Mouse (Mus musculus) midbrain, embryonic 11.5 days (tissue): ENCODE measurements around the gene Spata31d1b. TPM values are rescaled to one million over a fixed set of nuclear protein-coding genes. Genes with fewer than 3 reads are reported as not detected.
"Not testable (repeated sequence)": the region's sequence is repeated elsewhere in the genome, so short reads cannot be mapped to it uniquely, and the experiment has no call there.

ENCODE experiments used
- ATAC-seq: fragments of 200-750 bp; cut with Nextera tagmentation; 2 replicates; pipeline ENCODE4 v1.8.0; 2017; ENCODE audit warnings: moderate TSS enrichment, moderate library complexity; ENCODE audit not compliant: low FRiP score
- DNase-seq: peaks from one replicate; pipeline ENCODE4 v3.0.0; 2015; ENCODE audit warnings: low spot score; ENCODE audit errors: missing footprints
- H3K27ac ChIP-seq: fragments of 300-500 bp; sonication (generic); 2 replicates; pipeline ENCODE4 v1.5.1; 2014; ENCODE audit warnings: low read depth, low read length
- H3K27me3 ChIP-seq: fragments of 300-500 bp; sonication (generic); 2 replicates; pipeline ENCODE4 v1.6.1; 2014; ENCODE audit warnings: mild to moderate bottlenecking, low read length, moderate library complexity, mixed read lengths; ENCODE audit not compliant: control insufficient read depth, insufficient read depth
- H3K36me3 ChIP-seq: fragments of 300-500 bp; sonication (generic); 2 replicates; pipeline ENCODE4 v1.6.1; 2014; ENCODE audit warnings: mild to moderate bottlenecking, low read length, moderate library complexity, mixed read lengths; ENCODE audit not compliant: control insufficient read depth, insufficient read depth
- H3K4me1 ChIP-seq: fragments of 300-500 bp; sonication (generic); 2 replicates; pipeline ENCODE4 v1.6.1; 2014; ENCODE audit warnings: low read length; ENCODE audit not compliant: control insufficient read depth, insufficient read depth
- H3K4me2 ChIP-seq: fragments of 300-500 bp; sonication (generic); 2 replicates; pipeline ENCODE4 v1.6.1; 2014; ENCODE audit warnings: mild to moderate bottlenecking, moderate library complexity
- H3K4me3 ChIP-seq: fragments of 300-500 bp; sonication (generic); 2 replicates; pipeline ENCODE4 v1.5.1; 2014; ENCODE audit warnings: low read depth, low read length
- H3K9ac ChIP-seq: fragments of 300-500 bp; sonication (generic); 2 replicates; pipeline ENCODE4 v1.6.1; 2014; ENCODE audit warnings: low read length
- H3K9me3 ChIP-seq: fragments of 300-500 bp; sonication (generic); 2 replicates; pipeline ENCODE4 v1.6.1; 2016; ENCODE audit warnings: low read length; ENCODE audit not compliant: control insufficient read depth
- whole genome bisulfite sequencing: fragments of 180-500 bp; shearing (Covaris S2); extraction: QIAGEN DNeasy Blood & Tissue Kit; methylation state at CpG from one replicate; pipeline ENCODE4 v1.1.7; 2014; 5-methylcytosine and 5-hydroxymethylcytosine counted together
- polyA plus RNA-seq: library from polyadenylated mRNA; unstranded; fragments of >200 nt; fragmentation: Nextera tagmentation; extraction: Ambion mirVana; gene quantifications from 2 replicates; pipeline ENCODE4 v1.2.1, GENCODE M21; 2014

The Spata31d1b gene
- polyA plus RNA-seq, 1 experiment from 2014 or later: 0.05 TPM

- 88% methylated on average over 9 of the region's 9 CpGs for WGBS
- H3K36me3 ChIP-seq: no peaks in the 10 kb centered on the region
- ATAC-seq (no peak), DNase-seq (no peak)
- H3K27ac ChIP-seq: no peak overlapping the region
- H3K27me3 ChIP-seq: no peaks in the 10 kb centered on the region; the same call in 1 of the 2 replicates
- H3K9ac ChIP-seq: no peak overlapping the region
- H3K4me2 ChIP-seq: no peak overlapping the region
- no peak overlapping the region for H3K4me3 ChIP-seq
- no peaks in the 10 kb centered on the region for H3K9me3 ChIP-seq
- no peaks in the 10 kb centered on the region; the same call in 1 of the 2 replicates for H3K4me1 ChIP-seq
Observed at GRCm38 (mm10) chr13:59689313-59689712, 22.8 kb upstream of the Spata31d1b start.

GRCm38 (mm10) chr13:59689843-59690242 lies 22.2 kb upstream of the Spata31d1b start:
- 97% methylated on average over 3 of the region's 3 CpGs for WGBS
- ATAC-seq (no peak), DNase-seq (peak; percentile 68)
- no peak overlapping the region for H3K4me2 ChIP-seq
- H3K9me3 ChIP-seq: no peaks in the 10 kb centered on the region
- no peak overlapping the region for H3K9ac ChIP-seq
- H3K27ac ChIP-seq: no peak overlapping the region
- no peak overlapping the region for H3K4me3 ChIP-seq
- no peaks in the 10 kb centered on the region; the same call in 1 of the 2 replicates for H3K27me3 ChIP-seq
- no peaks in the 10 kb centered on the region; the same call in 1 of the 2 replicates for H3K4me1 ChIP-seq
- H3K36me3 ChIP-seq: no peaks in the 10 kb centered on the region

GRCm38 (mm10) chr13:59690576-59690975 lies 21.5 kb upstream of the Spata31d1b start:
- no peak for DNase-seq

GRCm38 (mm10) chr13:59691478-59691877 lies 20.6 kb upstream of the Spata31d1b start:
- Histone ChIP-seq H3K4me3 (no peak overlapping the region), H3K9me3 (no peaks in the 10 kb centered on the region), H3K27me3 (no peaks in the 10 kb centered on the region; the same call in 1 of the 2 replicates), H3K4me1 (no peaks in the 10 kb centered on the region; the same call in 1 of the 2 replicates), H3K27ac (no peak overlapping the region), H3K36me3 (no peaks in the 10 kb centered on the region), H3K9ac (no peak overlapping the region), H3K4me2 (no peak overlapping the region)
- 14% methylated on average over 10 of the region's 10 CpGs for WGBS
- ATAC-seq: no peak
- peak; percentile 94 for DNase-seq

More at GRCm38 (mm10) chr13:59690576-59690975, 21.5 kb upstream of the Spata31d1b start:
- H3K4me1 ChIP-seq: no peaks in the 10 kb centered on the region; the same call in 1 of the 2 replicates
- H3K36me3 ChIP-seq: no peaks in the 10 kb centered on the region
- no peak overlapping the region for H3K4me3 ChIP-seq
- no peaks in the 10 kb centered on the region; the same call in 1 of the 2 replicates for H3K27me3 ChIP-seq
- H3K4me2 ChIP-seq: no peak overlapping the region
- H3K27ac ChIP-seq: no peak overlapping the region
- 80% methylated on average over 7 of the region's 7 CpGs for WGBS
- no peak for ATAC-seq
- H3K9me3 ChIP-seq: no peaks in the 10 kb centered on the region
- no peak overlapping the region for H3K9ac ChIP-seq

- no peak for ATAC-seq
- no peaks in the 10 kb centered on the region for H3K36me3 ChIP-seq
- DNase-seq: no peak
- H3K9me3 ChIP-seq: no peaks in the 10 kb centered on the region
- H3K27ac ChIP-seq: no peak within 1 kb of the TSS
- H3K4me2 ChIP-seq: no peak within 1 kb of the TSS
- H3K27me3 ChIP-seq: no peaks in the 10 kb centered on the region; the same call in 1 of the 2 replicates
- 94% methylated on average over 3 of the region's 3 CpGs for WGBS
- H3K9ac ChIP-seq: no peak within 1 kb of the TSS
- no peaks in the 10 kb centered on the region; the same call in 1 of the 2 replicates for H3K4me1 ChIP-seq
- no peak within 1 kb of the TSS for H3K4me3 ChIP-seq
Observed at GRCm38 (mm10) chr13:59694008-59694407, 18.1 kb upstream of the Spata31d1b start, which contains the start of gene 4921517D22Rik. 4921517D22Rik (minus strand) TSS chr13:59694108.

- no peaks in the 10 kb centered on the region; the same call in 1 of the 2 replicates for H3K4me1 ChIP-seq
- no peak overlapping the region for H3K4me3 ChIP-seq
- no peak for DNase-seq
- WGBS: 90% methylated on average over 7 of the region's 7 CpGs
- H3K9ac ChIP-seq: no peak overlapping the region
- no peak overlapping the region for H3K27ac ChIP-seq
- no peak overlapping the region for H3K4me2 ChIP-seq
- no peaks in the 10 kb centered on the region for H3K9me3 ChIP-seq
- no peak for ATAC-seq
- H3K36me3 ChIP-seq: no peaks in the 10 kb centered on the region
- H3K27me3 ChIP-seq: no peaks in the 10 kb centered on the region
Observed at GRCm38 (mm10) chr13:59695781-59696180, 16.3 kb upstream of the Spata31d1b start.

- no peak overlapping the region for H3K4me2 ChIP-seq
- 94% methylated on average over 8 of the region's 8 CpGs for WGBS
- H3K9me3 ChIP-seq: no peaks in the 10 kb centered on the region
- H3K27me3 ChIP-seq: no peaks in the 10 kb centered on the region
- no peak overlapping the region for H3K4me3 ChIP-seq
- H3K4me1 ChIP-seq: no peaks in the 10 kb centered on the region
- H3K9ac ChIP-seq: no peak overlapping the region
- no peak overlapping the region for H3K27ac ChIP-seq
- DNase-seq (peak; percentile 14), ATAC-seq (no peak)
- no peaks in the 10 kb centered on the region for H3K36me3 ChIP-seq
Observed at GRCm38 (mm10) chr13:59699131-59699530, 13.0 kb upstream of the Spata31d1b start.

- WGBS: 71% methylated on average over 1 of the region's 1 CpGs
- not testable (repeated sequence) for H3K9ac ChIP-seq, H3K27me3 ChIP-seq, H3K9me3 ChIP-seq, ATAC-seq, H3K36me3 ChIP-seq, H3K4me3 ChIP-seq, H3K4me1 ChIP-seq, H3K27ac ChIP-seq, H3K4me2 ChIP-seq
- DNase-seq: peak; percentile 69
Observed at GRCm38 (mm10) chr13:59700137-59700536, 11.9 kb upstream of the Spata31d1b start.

- no peaks in the 10 kb centered on the region for H3K4me1 ChIP-seq
- no peaks in the 10 kb centered on the region for H3K36me3 ChIP-seq
- no peaks in the 10 kb centered on the region for H3K9me3 ChIP-seq
- ATAC-seq: no peak
- no peak overlapping the region for H3K9ac ChIP-seq
- H3K4me3 ChIP-seq: no peak overlapping the region
- DNase-seq: no peak
- no peak overlapping the region for H3K4me2 ChIP-seq
- no peak overlapping the region for H3K27ac ChIP-seq
- no peaks in the 10 kb centered on the region for H3K27me3 ChIP-seq
- WGBS: 84% methylated on average over 12 of the region's 12 CpGs
Observed at GRCm38 (mm10) chr13:59703514-59703913, 8.6 kb upstream of the Spata31d1b start.
